Mouse (Mus musculus) left cerebral cortex, adult 11 months (tissue): Measurements from ENCODE around the gene Gm20388.

Source experiments
- DNase-seq: peaks from one replicate; pipeline ENCODE4 v3.0.0; 2022; ENCODE audit warnings: low spot score

Gene Gm20388

GRCm38 (mm10) chr8:121847261-121847822 is 1936.7 kb downstream of the Gm20388 start:
- DNase-seq: no peak

- no peak for DNase-seq
Measured at GRCm38 (mm10) chr8:121847987-121848386, 1937.3 kb downstream of the Gm20388 start.

GRCm38 (mm10) chr8:121848495-121848894 is 1937.9 kb downstream of the Gm20388 start:
- DNase-seq: no peak

GRCm38 (mm10) chr8:121849303-121849702 is 1938.7 kb downstream of the Gm20388 start:
- no peak for DNase-seq

GRCm38 (mm10) chr8:121850018-121850417 is 1939.4 kb downstream of the Gm20388 start:
- DNase-seq: peak; percentile 68

GRCm38 (mm10) chr8:121850436-121850820 is 1939.8 kb downstream of the Gm20388 start:
- no peak for DNase-seq

GRCm38 (mm10) chr8:121850821-121851470 is 1940.3 kb downstream of the Gm20388 start:
- peak; percentile 88 for DNase-seq

- no peak for DNase-seq
Measured at GRCm38 (mm10) chr8:121851716-121852115, 1941.1 kb downstream of the Gm20388 start.

GRCm38 (mm10) chr8:121852464-121852863 is 1941.8 kb downstream of the Gm20388 start:
- no peak for DNase-seq

- DNase-seq: no peak
Measured at GRCm38 (mm10) chr8:121853586-121853985, 1942.9 kb downstream of the Gm20388 start.

- no peak for DNase-seq
Measured at GRCm38 (mm10) chr8:121856071-121856746, 1945.6 kb downstream of the Gm20388 start.

GRCm38 (mm10) chr8:121857331-121857730 is 1946.7 kb downstream of the Gm20388 start:
- DNase-seq: no peak

GRCm38 (mm10) chr8:121857747-121858146 is 1947.1 kb downstream of the Gm20388 start:
- no peak for DNase-seq

- no peak for DNase-seq
Measured at GRCm38 (mm10) chr8:121861276-121861675, 1950.6 kb downstream of the Gm20388 start.

GRCm38 (mm10) chr8:121861806-121862548 is 1951.3 kb downstream of the Gm20388 start:
- DNase-seq: no peak

GRCm38 (mm10) chr8:121865356-121865755 is 1954.7 kb downstream of the Gm20388 start:
- DNase-seq: no peak

- no peak for DNase-seq
Measured at GRCm38 (mm10) chr8:121868196-121868595, 1957.6 kb downstream of the Gm20388 start.

- DNase-seq: no peak
Measured at GRCm38 (mm10) chr8:121868896-121869295, 1958.3 kb downstream of the Gm20388 start.

GRCm38 (mm10) chr8:121870190-121870589 is 1959.5 kb downstream of the Gm20388 start:
- DNase-seq: no peak

GRCm38 (mm10) chr8:121871833-121872440 is 1961.3 kb downstream of the Gm20388 start:
- DNase-seq: no peak

- no peak for DNase-seq
Measured at GRCm38 (mm10) chr8:121874031-121874430, 1963.4 kb downstream of the Gm20388 start.

- DNase-seq: no peak
Measured at GRCm38 (mm10) chr8:121875045-121875444, 1964.4 kb downstream of the Gm20388 start.
